In the genomic region with DNA sequence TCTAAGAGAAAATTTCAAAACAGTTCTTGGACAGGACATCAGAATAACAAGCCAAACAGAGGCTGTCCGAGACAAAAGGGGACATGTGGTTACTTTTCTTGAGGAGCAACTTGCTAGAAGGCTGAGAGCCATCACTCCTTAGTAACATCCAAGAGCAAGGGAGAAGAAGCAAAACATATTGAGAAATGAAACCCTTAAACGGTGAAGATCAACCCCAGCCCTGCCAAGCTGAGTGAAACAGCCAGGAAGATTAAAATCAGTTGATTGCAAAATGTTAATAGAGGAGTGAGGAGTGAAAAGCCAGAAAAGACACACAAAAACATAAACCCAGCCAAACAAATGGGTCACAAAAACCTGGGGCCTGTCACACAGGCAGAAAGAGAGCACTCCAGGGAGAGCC, we compare ENCODE assay signal across 21 mouse cellular contexts. TPM values are rescaled to one million over a fixed set of nuclear protein-coding genes. Genes with fewer than 3 reads are reported as not detected.
A peak's percentile ranks its signal among the peaks of the same experiment; 100 is the strongest.
DNase-seq lines count a peak whose midpoint lies in the region; ATAC-seq and TF ChIP-seq lines count a peak whose summit lies in the region.
"Had no signal": no experiment of that assay in that cellular context is flagged by ENCODE, and none has a peak within 500 bp of the region (broad histone marks: within the 10 kb centered on the region; RNA-seq: fewer than 3 reads in every experiment).

No protein-coding gene starts in this region.

- H3K27me3 ChIP-seq in heart, embryonic 11.5 days (ENCODE audit: control insufficient read depth, insufficient read depth, low read length): no peaks in the 10 kb centered on the region
- H3K27me3 ChIP-seq: embryonic facial prominence, embryonic 12.5 days; forebrain, embryonic 15.5 days; limb, embryonic 15.5 days; midbrain, embryonic 13.5 days; neural tube, embryonic 12.5 days had no signal

- 72% methylated on average over 2 of the region's 2 CpGs for WGBS in heart, embryonic 11.5 days (ENCODE audit: insufficient replicate concordance)
- 59% methylated on average over 2 of the region's 2 CpGs for WGBS in lung, adult 2 months

- H3K4me1 ChIP-seq in heart, embryonic 11.5 days (ENCODE audit: control insufficient read depth, insufficient read depth, low read length): no peaks in the 10 kb centered on the region
- no peaks in the 10 kb centered on the region for H3K4me1 ChIP-seq in lung, adult 2 months (ENCODE audit: control insufficient read depth, insufficient read depth, low read length)
- H3K4me1 ChIP-seq: embryonic facial prominence, embryonic 12.5 days; forebrain, embryonic 15.5 days; limb, embryonic 15.5 days had no signal

- TF ChIP-seq CTCF in lung, adult 2 months (IDR thresholded peaks at IDR 0.05; ENCODE audit: insufficient read depth, low read length): no peak

- peak; percentile 47 for DNase-seq in heart, adult 8-10 months (ENCODE audit: low spot score)
- peak; percentile 8 for DNase-seq in lung, postnatal 14 days
- DNase-seq in lung, adult 2 months: no peak
- peak; percentile 21 to 34 for DNase-seq in gastrocnemius, adult 8-10 months (ENCODE audit: low spot score in 2 of 2)
- peak; percentile 55 for DNase-seq in lung, postnatal 36 days
- DNase-seq in layer of hippocampus, adult 18-20 months (ENCODE audit: low spot score in 2 of 2): no peak
- DNase-seq: adrenal gland, adult 2 months; B cell, adult 2 months; cerebellum, adult 2 months; kidney, adult 2 months; kidney, postnatal 10 days; liver, postnatal 0 days; spleen, adult 18-20 months; thymus, postnatal 36 days had no signal

- H3K36me3 ChIP-seq in heart, embryonic 11.5 days (ENCODE audit: control insufficient read depth, insufficient read depth, low read length): no peaks in the 10 kb centered on the region
- H3K36me3 ChIP-seq: embryonic facial prominence, embryonic 12.5 days; forebrain, embryonic 15.5 days; limb, embryonic 15.5 days; midbrain, embryonic 13.5 days; neural tube, embryonic 12.5 days had no signal

- H3K4me3 ChIP-seq in heart, embryonic 11.5 days (ENCODE audit: low read depth, low read length): no peak overlapping the region
- no peak overlapping the region for H3K4me3 ChIP-seq in lung, adult 2 months (replicated peaks; ENCODE audit: extremely low read depth, low read depth, low read length)
- H3K4me3 ChIP-seq: embryonic facial prominence, embryonic 12.5 days; erythroblast, embryonic 14.5 days; forebrain, embryonic 15.5 days; limb, embryonic 15.5 days; midbrain, embryonic 13.5 days; neural tube, embryonic 12.5 days had no signal

- no peak overlapping the region for H3K27ac ChIP-seq in heart, embryonic 11.5 days (ENCODE audit: low read depth, low read length)
- H3K27ac ChIP-seq: embryonic facial prominence, embryonic 12.5 days; forebrain, embryonic 15.5 days; limb, embryonic 15.5 days; midbrain, embryonic 13.5 days; neural tube, embryonic 12.5 days had no signal

- no peak for TF ChIP-seq POLR2A in lung, adult 2 months (IDR thresholded peaks at IDR 0.05; ENCODE audit: borderline replicate concordance, extremely low read depth, low read depth, low read length)

- ATAC-seq in heart, embryonic 11.5 days (replicated peaks; ENCODE audit: insufficient number of reproducible peaks, low FRiP score, low TSS enrichment): no peak
- ATAC-seq: forebrain, embryonic 15.5 days; liver, postnatal 0 days; midbrain, embryonic 13.5 days had no signal

- no peaks in the 10 kb centered on the region for H3K9me3 ChIP-seq in heart, embryonic 11.5 days (replicated peaks; ENCODE audit: control insufficient read depth, low read length)
- H3K9me3 ChIP-seq: embryonic facial prominence, embryonic 12.5 days; forebrain, embryonic 15.5 days; limb, embryonic 15.5 days; midbrain, embryonic 13.5 days; neural tube, embryonic 12.5 days had no signal

- H3K4me2 ChIP-seq in heart, embryonic 11.5 days: no peak overlapping the region
- H3K4me2 ChIP-seq: embryonic facial prominence, embryonic 12.5 days; forebrain, embryonic 15.5 days; limb, embryonic 15.5 days; midbrain, embryonic 13.5 days; neural tube, embryonic 12.5 days had no signal

- no peak overlapping the region for H3K9ac ChIP-seq in heart, embryonic 11.5 days (ENCODE audit: low read depth, low read length)
- H3K9ac ChIP-seq: embryonic facial prominence, embryonic 12.5 days; forebrain, embryonic 15.5 days; limb, embryonic 15.5 days; liver, postnatal 0 days; midbrain, embryonic 13.5 days; neural tube, embryonic 12.5 days had no signal

RNA-seq across cellular contexts. Expression of gene Mitf, which starts 49.5 kb away (rescaled TPM):
- 10 to 100 TPM; 55.0 to 63.7 (median 55.7) TPM for total RNA-seq in heart, adult 8-10 months (2022)
- polyA plus RNA-seq in heart, embryonic 11.5 days (2014; fragmentation: Nextera tagmentation; extraction: Ambion mirVana): 18.9 and 24.4 TPM in 2 replicates
- polyA plus RNA-seq in lung, adult 2 months (2012; rRNA removed): 5.5 and 6.1 TPM in 2 replicates
- total RNA-seq in gastrocnemius, adult 8-10 months (2022): 10 to 100 TPM; 14.2 to 23.8 (median 16.7) TPM
- total RNA-seq in layer of hippocampus, adult 18-20 months (2021): 10 to 100 TPM in 1 of 2 experiments, 1 to 10 TPM in 1; 9.7 to 10.8 TPM
- polyA plus RNA-seq: erythroblast, embryonic 14.5 days had no signal

Comparison
In these comparisons a context has a peak if more than half of its experiments do, and no peak if none do; other contexts are left out.
1. DNase-seq: peak in heart, adult 8-10 months (single experiment), lung, postnatal 14 days (single experiment), gastrocnemius, adult 8-10 months (2 of 2) and lung, postnatal 36 days (single experiment); none in lung, adult 2 months (single experiment) and layer of hippocampus, adult 18-20 months (0 of 2).